Mouse (Mus musculus): ENCODE results near the gene Fggy. TPM values are rescaled to one million over a fixed set of nuclear protein-coding genes. Genes with fewer than 3 reads are reported as not detected.

Gene Fggy
- polyA plus RNA-seq, 1 experiment from 2014 or later = 9.3 TPM

GRCm38 (mm10) chr4:95542039-95542790, 15.1 kb upstream of the Fggy start:
- Histone ChIP-seq H3K27ac (ENCODE audit: low read depth, low read length) (no peak overlapping the region), H3K27me3 (ENCODE audit: control insufficient read depth, insufficient read depth, low read length) (no peaks in the 10 kb centered on the region), H3K9me3 (ENCODE audit: control insufficient read depth, low read length) (no peaks in the 10 kb centered on the region), H3K9ac (replicated peaks; ENCODE audit: low read depth, low read length) (no peak overlapping the region), H3K36me3 (ENCODE audit: control insufficient read depth, insufficient read depth, low read length) (no peaks in the 10 kb centered on the region), H3K4me1 (ENCODE audit: control insufficient read depth, insufficient read depth, low read length) (no peaks in the 10 kb centered on the region), H3K4me3 (ENCODE audit: low read depth, low read length) (no peak overlapping the region), H3K4me2 (ENCODE audit: low read depth, low read length) (no peak overlapping the region)
- ATAC-seq (ENCODE audit: low read depth) = no peak
- 94% methylated on average over 4 of the region's 4 CpGs for WGBS

- no peaks in the 10 kb centered on the region for H3K9me3 ChIP-seq (ENCODE audit: control insufficient read depth, low read length)
- no peaks in the 10 kb centered on the region for H3K27me3 ChIP-seq (ENCODE audit: control insufficient read depth, insufficient read depth, low read length)
- no peaks in the 10 kb centered on the region for H3K4me1 ChIP-seq (ENCODE audit: control insufficient read depth, insufficient read depth, low read length)
- H3K4me2 ChIP-seq (ENCODE audit: low read depth, low read length) = no peak overlapping the region
- H3K27ac ChIP-seq (ENCODE audit: low read depth, low read length) = no peak overlapping the region
- ATAC-seq (ENCODE audit: low read depth) = no peak
- H3K4me3 ChIP-seq (ENCODE audit: low read depth, low read length) = no peak overlapping the region
- H3K36me3 ChIP-seq (ENCODE audit: control insufficient read depth, insufficient read depth, low read length) = no peaks in the 10 kb centered on the region
- WGBS = 93% methylated on average over 4 of the region's 4 CpGs
- H3K9ac ChIP-seq (replicated peaks; ENCODE audit: low read depth, low read length) = no peak overlapping the region
Measured at GRCm38 (mm10) chr4:95543529-95543928, 13.8 kb upstream of the Fggy start.

- no peaks in the 10 kb centered on the region for H3K27me3 ChIP-seq (ENCODE audit: control insufficient read depth, insufficient read depth, low read length)
- no peaks in the 10 kb centered on the region for H3K36me3 ChIP-seq (ENCODE audit: control insufficient read depth, insufficient read depth, low read length)
- H3K4me1 ChIP-seq (ENCODE audit: control insufficient read depth, insufficient read depth, low read length) = no peaks in the 10 kb centered on the region
- peak overlapping the region; percentile 59 for H3K4me2 ChIP-seq (ENCODE audit: low read depth, low read length)
- H3K4me3 ChIP-seq (ENCODE audit: low read depth, low read length) = peak overlapping the region; percentile 34
- 44% methylated on average over 16 of the region's 16 CpGs for WGBS
- no peaks in the 10 kb centered on the region for H3K9me3 ChIP-seq (ENCODE audit: control insufficient read depth, low read length)
- peak overlapping the region; percentile 47 for H3K9ac ChIP-seq (replicated peaks; ENCODE audit: low read depth, low read length)
- no peak; the same call in 1 of the 2 replicates for ATAC-seq (ENCODE audit: low read depth)
- H3K27ac ChIP-seq (ENCODE audit: low read depth, low read length) = peak overlapping the region; percentile 34; the same call in 1 of the 2 replicates
Measured at GRCm38 (mm10) chr4:95556663-95557332, 509 bp upstream of the Fggy start.

GRCm38 (mm10) chr4:95558271-95558888, 1.1 kb downstream of the Fggy start:
- Histone ChIP-seq H3K27me3 (ENCODE audit: control insufficient read depth, insufficient read depth, low read length) (no peaks in the 10 kb centered on the region), H3K4me2 (ENCODE audit: low read depth, low read length) (no peak overlapping the region), H3K9ac (replicated peaks; ENCODE audit: low read depth, low read length) (no peak overlapping the region), H3K9me3 (ENCODE audit: control insufficient read depth, low read length) (no peaks in the 10 kb centered on the region), H3K4me1 (ENCODE audit: control insufficient read depth, insufficient read depth, low read length) (no peaks in the 10 kb centered on the region), H3K27ac (ENCODE audit: low read depth, low read length) (no peak overlapping the region), H3K4me3 (ENCODE audit: low read depth, low read length) (no peak overlapping the region), H3K36me3 (ENCODE audit: control insufficient read depth, insufficient read depth, low read length) (no peaks in the 10 kb centered on the region)
- no peak for ATAC-seq (ENCODE audit: low read depth)
- WGBS = 77% methylated on average over 4 of the region's 4 CpGs

- no peaks in the 10 kb centered on the region for H3K9me3 ChIP-seq (ENCODE audit: control insufficient read depth, low read length)
- no peak for ATAC-seq (ENCODE audit: low read depth)
- no peaks in the 10 kb centered on the region for H3K27me3 ChIP-seq (ENCODE audit: control insufficient read depth, insufficient read depth, low read length)
- no peak overlapping the region for H3K9ac ChIP-seq (replicated peaks; ENCODE audit: low read depth, low read length)
- no peak overlapping the region for H3K4me3 ChIP-seq (ENCODE audit: low read depth, low read length)
- H3K4me2 ChIP-seq (ENCODE audit: low read depth, low read length) = no peak overlapping the region
- 86% methylated on average over 3 of the region's 3 CpGs for WGBS
- no peak overlapping the region for H3K27ac ChIP-seq (ENCODE audit: low read depth, low read length)
- no peaks in the 10 kb centered on the region for H3K4me1 ChIP-seq (ENCODE audit: control insufficient read depth, insufficient read depth, low read length)
- H3K36me3 ChIP-seq (ENCODE audit: control insufficient read depth, insufficient read depth, low read length) = no peaks in the 10 kb centered on the region
Measured at GRCm38 (mm10) chr4:95571621-95572020, 14.3 kb downstream of the Fggy start.

GRCm38 (mm10) chr4:95573704-95574103, 16.4 kb downstream of the Fggy start:
- no peak for ATAC-seq (ENCODE audit: low read depth)
- no peak overlapping the region for H3K9ac ChIP-seq (replicated peaks; ENCODE audit: low read depth, low read length)
- H3K4me2 ChIP-seq (ENCODE audit: low read depth, low read length) = no peak overlapping the region
- no peak overlapping the region for H3K4me3 ChIP-seq (ENCODE audit: low read depth, low read length)
- H3K27ac ChIP-seq (ENCODE audit: low read depth, low read length) = no peak overlapping the region
- H3K4me1 ChIP-seq (ENCODE audit: control insufficient read depth, insufficient read depth, low read length) = no peaks in the 10 kb centered on the region
- no peaks in the 10 kb centered on the region for H3K36me3 ChIP-seq (ENCODE audit: control insufficient read depth, insufficient read depth, low read length)
- H3K27me3 ChIP-seq (ENCODE audit: control insufficient read depth, insufficient read depth, low read length) = no peaks in the 10 kb centered on the region
- no peaks in the 10 kb centered on the region for H3K9me3 ChIP-seq (ENCODE audit: control insufficient read depth, low read length)

- H3K27me3 ChIP-seq (ENCODE audit: control insufficient read depth, insufficient read depth, low read length) = no peaks in the 10 kb centered on the region
- no peak for ATAC-seq (ENCODE audit: low read depth)
- 69% methylated on average over 3 of the region's 3 CpGs for WGBS
- H3K4me1 ChIP-seq (ENCODE audit: control insufficient read depth, insufficient read depth, low read length) = no peaks in the 10 kb centered on the region
- no peak overlapping the region for H3K9ac ChIP-seq (replicated peaks; ENCODE audit: low read depth, low read length)
- H3K9me3 ChIP-seq (ENCODE audit: control insufficient read depth, low read length) = no peaks in the 10 kb centered on the region
- H3K4me2 ChIP-seq (ENCODE audit: low read depth, low read length) = no peak overlapping the region
- no peak overlapping the region for H3K4me3 ChIP-seq (ENCODE audit: low read depth, low read length)
- no peaks in the 10 kb centered on the region for H3K36me3 ChIP-seq (ENCODE audit: control insufficient read depth, insufficient read depth, low read length)
- H3K27ac ChIP-seq (ENCODE audit: low read depth, low read length) = no peak overlapping the region
Measured at GRCm38 (mm10) chr4:95575411-95575911, 18.2 kb downstream of the Fggy start.

- Histone ChIP-seq H3K4me1 (ENCODE audit: control insufficient read depth, insufficient read depth, low read length) (no peaks in the 10 kb centered on the region), H3K9ac (replicated peaks; ENCODE audit: low read depth, low read length) (no peak overlapping the region), H3K4me3 (ENCODE audit: low read depth, low read length) (no peak overlapping the region), H3K36me3 (ENCODE audit: control insufficient read depth, insufficient read depth, low read length) (no peaks in the 10 kb centered on the region), H3K4me2 (ENCODE audit: low read depth, low read length) (no peak overlapping the region), H3K27ac (ENCODE audit: low read depth, low read length) (no peak overlapping the region), H3K9me3 (ENCODE audit: control insufficient read depth, low read length) (no peaks in the 10 kb centered on the region), H3K27me3 (ENCODE audit: control insufficient read depth, insufficient read depth, low read length) (no peaks in the 10 kb centered on the region)
- no peak for ATAC-seq (ENCODE audit: low read depth)
- WGBS = 93% methylated on average over 5 of the region's 5 CpGs
Measured at GRCm38 (mm10) chr4:95579183-95579582, 21.9 kb downstream of the Fggy start.

Measured in neural tube, embryonic 14.5 days (tissue).